Comparison of ENCODE assay signal across 21 mouse cellular contexts in genomic region chr12:112104890-112105289, GRCm38 (mm10).
"Had no signal": no experiment of that assay in that cellular context is flagged by ENCODE, and none has a peak within 500 bp of the region (broad histone marks: within the 10 kb centered on the region; RNA-seq: fewer than 3 reads in every experiment).

No protein-coding gene starts in this region.

- DNase-seq: cerebellum, adult 8-10 months; cerebellum, adult 9-10 months; cerebellum, adult 9-11 months; cerebellum, postnatal 10 days; cerebellum, postnatal 14 days; cerebellum, postnatal 25 days; cerebellum, postnatal 36 days; embryo, embryonic 11 days; forebrain, postnatal 0 days; gastrocnemius, adult 2 months; gastrocnemius, postnatal 10 days; gastrocnemius, postnatal 14 days; gastrocnemius, postnatal 25 days; gastrocnemius, postnatal 36 days; heart, adult 11 months; heart, adult 18-20 months; heart, adult 2 months had no signal

- ATAC-seq: forebrain, embryonic 13.5 days; forebrain, embryonic 14.5 days; forebrain, embryonic 15.5 days; forebrain, embryonic 16.5 days; forebrain, postnatal 0 days had no signal
